Mouse (Mus musculus) myocyte (in vitro differentiated cells): ENCODE measurements around the gene Krtap4-1.

Experiments
- CEBPB ChIP-seq: IDR thresholded peaks from 2 replicates; pipeline ENCODE4 v1.6.1; 2011; ENCODE audit warnings: mild to moderate bottlenecking, moderate library complexity; ENCODE audit not compliant: poor library complexity, insufficient read depth, severe bottlenecking
- E2F4 ChIP-seq: IDR thresholded peaks from one replicate; pipeline ENCODE4 v1.6.1; 2011; ENCODE audit warnings: mild to moderate bottlenecking, control low read depth, moderate library complexity; ENCODE audit not compliant: insufficient read depth
- MAX ChIP-seq: IDR thresholded peaks from one replicate; pipeline ENCODE4 v1.6.1; 2011; ENCODE audit warnings: low read depth, mild to moderate bottlenecking, control low read depth
- MYOD1 ChIP-seq, 3 experiments: IDR thresholded peaks; one replicate each; pipeline ENCODE4 v1.6.1; 2011; ENCODE audit warnings: control low read depth in 2 of 3, low read depth in 2 of 3, mild to moderate bottlenecking in 2 of 3, moderate library complexity in 1 of 3; ENCODE audit not compliant: insufficient read length in 2 of 3, control insufficient read depth in 1 of 3
- MYOG ChIP-seq, 3 experiments: IDR thresholded peaks; one replicate each; pipeline ENCODE4 v1.6.1; 2011; ENCODE audit warnings: control low read depth in 2 of 3, low read depth in 2 of 3, mild to moderate bottlenecking in 2 of 3; ENCODE audit not compliant: insufficient read length in 2 of 3, control insufficient read depth in 1 of 3, insufficient read depth in 1 of 3
- POLR2A ChIP-seq: IDR thresholded peaks from one replicate; pipeline ENCODE4 v1.6.1; 2011; ENCODE audit warnings: low read depth, mild to moderate bottlenecking, control low read depth, moderate library complexity; ENCODE audit not compliant: insufficient read length
- POLR2AphosphoS2 ChIP-seq: IDR thresholded peaks from one replicate; pipeline ENCODE4 v1.6.1; 2011; ENCODE audit warnings: low read depth, control low read depth; ENCODE audit not compliant: insufficient read length
- SRF ChIP-seq: IDR thresholded peaks from one replicate; pipeline ENCODE4 v1.6.1; 2011; ENCODE audit warnings: low read depth; ENCODE audit not compliant: control insufficient read depth, insufficient read length
- TCF12 ChIP-seq: IDR thresholded peaks from one replicate; pipeline ENCODE4 v1.6.1; 2011; ENCODE audit warnings: mild to moderate bottlenecking, control low read depth; ENCODE audit not compliant: poor library complexity, insufficient read depth, severe bottlenecking
- TCF3 ChIP-seq: IDR thresholded peaks from one replicate; pipeline ENCODE4 v1.6.1; 2011; ENCODE audit warnings: low read depth, control low read depth; ENCODE audit not compliant: insufficient read length
- USF1 ChIP-seq: IDR thresholded peaks from one replicate; pipeline ENCODE4 v1.6.1; 2011; ENCODE audit warnings: low read depth, mild to moderate bottlenecking, control low read depth, moderate library complexity

DNA sequence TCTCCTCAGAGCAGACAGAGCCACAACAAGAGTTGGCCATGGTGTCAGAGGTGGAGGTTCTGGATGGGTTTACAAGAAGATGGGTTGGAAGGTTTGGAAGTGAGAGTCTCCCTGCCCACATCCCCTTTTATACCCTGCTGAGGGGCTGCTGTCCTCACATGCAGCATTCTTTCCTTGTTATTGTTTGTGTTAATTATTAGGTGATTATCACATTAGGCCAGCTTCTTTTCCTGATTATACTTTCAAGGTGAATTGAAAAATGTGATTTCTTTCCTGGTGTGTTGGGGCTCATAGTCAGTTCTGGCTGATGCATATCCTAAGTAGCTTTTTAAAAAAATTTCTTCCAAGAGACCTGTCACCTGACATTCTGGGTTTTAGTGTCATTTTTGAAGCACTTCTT is 37.8 kb upstream of the Krtap4-1 start, which contains the start of gene Krtap4-6:
- no peak for TF ChIP-seq CEBPB
- TF ChIP-seq MAX = no peak
- TF ChIP-seq POLR2A = no peak
- no peak for TF ChIP-seq E2F4
- no peak for TF ChIP-seq POLR2AphosphoS2
- TF ChIP-seq USF1 = no peak
- TF ChIP-seq MYOD1 (IDR thresholded peaks at IDR 0.05; ENCODE audit: control insufficient read depth in 1 of 3, insufficient read length in 2 of 3, low read depth in 2 of 3) = no peak
- TF ChIP-seq TCF12 = no peak
- no peak for TF ChIP-seq SRF
- no peak for TF ChIP-seq MYOG (IDR thresholded peaks at IDR 0.05; ENCODE audit: control insufficient read depth in 1 of 3, insufficient read depth in 1 of 3, insufficient read length in 2 of 3, low read depth in 2 of 3)
- TF ChIP-seq TCF3 = no peak
